Comparison of ENCODE assay signal across 20 mouse cellular contexts in genomic region chr2:42564489-42564888, GRCm38 (mm10).
DNase-seq lines count a peak whose midpoint lies in the region; ATAC-seq and TF ChIP-seq lines count a peak whose summit lies in the region.
"Had no signal": no experiment of that assay in that cellular context is flagged by ENCODE, and none has a peak within 500 bp of the region (broad histone marks: within the 10 kb centered on the region; RNA-seq: fewer than 3 reads in every experiment).

No protein-coding gene starts in this region.

- no peaks in the 10 kb centered on the region for H3K27me3 ChIP-seq in forebrain, embryonic 14.5 days (replicated peaks; ENCODE audit: control insufficient read depth, insufficient read depth, low read length)
- H3K27me3 ChIP-seq in forebrain, embryonic 15.5 days, result no peaks in the 10 kb centered on the region
- H3K27me3 ChIP-seq in midbrain, postnatal 0 days (ENCODE audit: insufficient read depth, low read length), result no peaks in the 10 kb centered on the region
- H3K27me3 ChIP-seq in midbrain, embryonic 14.5 days (ENCODE audit: control insufficient read depth, insufficient read depth, low read length), result no peaks in the 10 kb centered on the region
- H3K27me3 ChIP-seq: hindbrain, embryonic 15.5 days; intestine, embryonic 15.5 days had no signal

- no peaks in the 10 kb centered on the region for H3K4me1 ChIP-seq in forebrain, embryonic 14.5 days (ENCODE audit: control insufficient read depth, insufficient read depth, low read length)
- no peaks in the 10 kb centered on the region for H3K4me1 ChIP-seq in forebrain, embryonic 15.5 days
- no peaks in the 10 kb centered on the region for H3K4me1 ChIP-seq in midbrain, postnatal 0 days (ENCODE audit: insufficient read depth, low read length)
- H3K4me1 ChIP-seq in midbrain, embryonic 14.5 days (ENCODE audit: control insufficient read depth, insufficient read depth, low read length), result no peaks in the 10 kb centered on the region
- H3K4me1 ChIP-seq: forebrain, embryonic 10.5 days; hindbrain, embryonic 15.5 days; intestine, embryonic 15.5 days had no signal

- no peaks in the 10 kb centered on the region for H3K9me3 ChIP-seq in forebrain, embryonic 14.5 days (replicated peaks; ENCODE audit: control insufficient read depth, low read length)
- no peaks in the 10 kb centered on the region for H3K9me3 ChIP-seq in forebrain, embryonic 15.5 days
- no peaks in the 10 kb centered on the region for H3K9me3 ChIP-seq in midbrain, postnatal 0 days (ENCODE audit: low read length)
- H3K9me3 ChIP-seq in midbrain, embryonic 14.5 days (ENCODE audit: control insufficient read depth, low read length), result no peaks in the 10 kb centered on the region
- H3K9me3 ChIP-seq: forebrain, embryonic 10.5 days; hindbrain, embryonic 15.5 days; intestine, embryonic 15.5 days had no signal

- WGBS in forebrain, embryonic 14.5 days, result 19% methylated on average over 2 of the region's 2 CpGs
- WGBS in forebrain, embryonic 15.5 days, result 20% methylated on average over 2 of the region's 2 CpGs
- 72% methylated on average over 2 of the region's 2 CpGs for WGBS in midbrain, postnatal 0 days
- 62% methylated on average over 2 of the region's 2 CpGs for WGBS in midbrain, embryonic 14.5 days

- H3K9ac ChIP-seq in forebrain, embryonic 14.5 days (ENCODE audit: low read length), result no peak overlapping the region
- H3K9ac ChIP-seq in forebrain, embryonic 15.5 days (replicated peaks), result no peak overlapping the region
- H3K9ac ChIP-seq in midbrain, postnatal 0 days (replicated peaks; ENCODE audit: low read length, poor library complexity, severe bottlenecking), result no peak overlapping the region
- no peak overlapping the region for H3K9ac ChIP-seq in midbrain, embryonic 14.5 days (replicated peaks; ENCODE audit: low read length)
- H3K9ac ChIP-seq: hindbrain, embryonic 15.5 days; intestine, embryonic 15.5 days had no signal

- H3K4me2 ChIP-seq in forebrain, embryonic 14.5 days (ENCODE audit: low read length), result no peak overlapping the region
- H3K4me2 ChIP-seq in forebrain, embryonic 15.5 days (replicated peaks), result no peak overlapping the region
- H3K4me2 ChIP-seq in midbrain, postnatal 0 days (ENCODE audit: low read depth, low read length, poor library complexity, severe bottlenecking), result no peak overlapping the region
- no peak overlapping the region for H3K4me2 ChIP-seq in midbrain, embryonic 14.5 days (ENCODE audit: low read length)
- H3K4me2 ChIP-seq: heart, embryonic 11.5 days; hindbrain, embryonic 15.5 days; intestine, embryonic 15.5 days had no signal

- TF ChIP-seq POLR2A in brain, embryonic 14.5 days (IDR thresholded peaks at IDR 0.05; ENCODE audit: borderline replicate concordance, extremely low read depth, insufficient read depth, insufficient read length, poor library complexity, severe bottlenecking), result no peak

- no peak for TF ChIP-seq CTCF in midbrain, postnatal 0 days (IDR thresholded peaks at IDR 0.05)
- no peak for TF ChIP-seq CTCF in brain, embryonic 14.5 days (IDR thresholded peaks at IDR 0.05; ENCODE audit: borderline replicate concordance, extremely low read depth, insufficient read depth, insufficient read length)

- no peak overlapping the region for H3K4me3 ChIP-seq in forebrain, embryonic 14.5 days (ENCODE audit: low read depth, low read length)
- H3K4me3 ChIP-seq in forebrain, embryonic 15.5 days, result no peak overlapping the region
- H3K4me3 ChIP-seq in midbrain, postnatal 0 days (ENCODE audit: low read depth, low read length), result no peak overlapping the region
- H3K4me3 ChIP-seq in midbrain, embryonic 14.5 days (replicated peaks; ENCODE audit: low read depth, low read length), result no peak overlapping the region
- H3K4me3 ChIP-seq: forebrain, embryonic 10.5 days; gastrocnemius, adult 2 months; hindbrain, embryonic 15.5 days; intestine, embryonic 15.5 days had no signal

- DNase-seq in forebrain, embryonic 14.5 days (ENCODE audit: low spot score), result peak; percentile 28
- peak; percentile 53 for DNase-seq in midbrain, postnatal 0 days (ENCODE audit: low spot score)
- DNase-seq in midbrain, embryonic 14.5 days, result no peak
- DNase-seq in brain, embryonic 14.5 days (ENCODE audit: low read depth), result peak; percentile 52
- DNase-seq in adipocyte (ENCODE audit: low spot score), result no peak
- DNase-seq: adrenal gland, adult 8-10 months; adrenal gland, postnatal 25 days; cerebellum, adult 11 months; cerebellum, postnatal 36 days; gastrocnemius, adult 2 months; gastrocnemius, postnatal 14 days; heart, adult 11 months; kidney, adult 18-20 months had no signal

- H3K36me3 ChIP-seq in forebrain, embryonic 14.5 days (ENCODE audit: control insufficient read depth, insufficient read depth, low read length), result no peaks in the 10 kb centered on the region
- H3K36me3 ChIP-seq in forebrain, embryonic 15.5 days, result no peaks in the 10 kb centered on the region
- no peaks in the 10 kb centered on the region for H3K36me3 ChIP-seq in midbrain, postnatal 0 days (ENCODE audit: insufficient read depth, low read length)
- H3K36me3 ChIP-seq in midbrain, embryonic 14.5 days (ENCODE audit: control insufficient read depth, insufficient read depth, low read length), result no peaks in the 10 kb centered on the region
- H3K36me3 ChIP-seq: forebrain, embryonic 10.5 days; hindbrain, embryonic 15.5 days; intestine, embryonic 15.5 days had no signal

- ATAC-seq in forebrain, embryonic 14.5 days, result no peak
- no peak for ATAC-seq in forebrain, embryonic 15.5 days (replicated peaks)
- ATAC-seq in midbrain, postnatal 0 days (ENCODE audit: low FRiP score), result no peak
- ATAC-seq in midbrain, embryonic 14.5 days (ENCODE audit: low FRiP score, low TSS enrichment), result no peak
- ATAC-seq: CD4-positive, CD25-positive, alpha-beta regulatory T cell, adult 4 months; forebrain, embryonic 16.5 days; intestine, embryonic 15.5 days had no signal

- no peak overlapping the region for H3K27ac ChIP-seq in forebrain, embryonic 14.5 days (ENCODE audit: low read depth, low read length)
- H3K27ac ChIP-seq in forebrain, embryonic 15.5 days (replicated peaks), result no peak overlapping the region
- no peak overlapping the region for H3K27ac ChIP-seq in midbrain, postnatal 0 days (ENCODE audit: low read depth, low read length)
- H3K27ac ChIP-seq in midbrain, embryonic 14.5 days (replicated peaks; ENCODE audit: low read depth, low read length), result no peak overlapping the region
- H3K27ac ChIP-seq: forebrain, embryonic 10.5 days; gastrocnemius, adult 2 months; hindbrain, embryonic 15.5 days; intestine, embryonic 15.5 days had no signal

Comparison
In these comparisons a context has a peak if more than half of its experiments do, and no peak if none do; other contexts are left out.
1. DNase-seq: peak in forebrain, embryonic 14.5 days (single experiment), midbrain, postnatal 0 days (single experiment) and brain, embryonic 14.5 days (single experiment); none in midbrain, embryonic 14.5 days (single experiment) and adipocyte (single experiment).